Mouse (Mus musculus) lung, adult 2 months (tissue): ENCODE measurements around the gene Tec.

Source experiments
- CTCF ChIP-seq: fragments of 200-500 bp; IDR thresholded peaks from 2 replicates; pipeline ENCODE4 v1.5.1; 2011; ENCODE audit warnings: mild to moderate bottlenecking, low read length, control low read depth; ENCODE audit not compliant: insufficient read depth
- POLR2A ChIP-seq: fragments of 200-500 bp; IDR thresholded peaks from 2 replicates; pipeline ENCODE4 v1.6.1; 2011; ENCODE audit warnings: low read depth, mild to moderate bottlenecking, control low read depth, low read length, borderline replicate concordance; ENCODE audit errors: extremely low read depth

DNA sequence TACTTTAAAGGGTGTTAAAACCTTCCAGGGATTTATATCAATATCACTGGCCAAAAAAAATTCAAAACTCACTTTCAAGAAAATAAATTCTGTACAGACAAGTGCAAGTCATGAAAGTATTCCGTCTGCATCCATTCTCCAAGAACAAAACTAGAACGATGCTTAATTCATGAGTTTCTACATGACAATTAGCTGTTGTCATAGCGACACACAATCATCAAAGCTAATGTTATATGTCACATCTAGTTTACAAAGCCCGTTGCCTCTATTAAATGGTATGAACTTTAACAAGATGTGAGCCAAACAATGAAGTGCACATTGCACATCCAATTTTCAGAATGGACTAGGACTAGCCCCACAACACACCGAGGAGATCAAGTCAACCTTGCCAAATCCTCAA, 106.5 kb downstream of the Tec start:
- TF ChIP-seq POLR2A (no peak), CTCF (no peak)
